Mouse (Mus musculus): ENCODE data around the gene Gm5741.

DNA sequence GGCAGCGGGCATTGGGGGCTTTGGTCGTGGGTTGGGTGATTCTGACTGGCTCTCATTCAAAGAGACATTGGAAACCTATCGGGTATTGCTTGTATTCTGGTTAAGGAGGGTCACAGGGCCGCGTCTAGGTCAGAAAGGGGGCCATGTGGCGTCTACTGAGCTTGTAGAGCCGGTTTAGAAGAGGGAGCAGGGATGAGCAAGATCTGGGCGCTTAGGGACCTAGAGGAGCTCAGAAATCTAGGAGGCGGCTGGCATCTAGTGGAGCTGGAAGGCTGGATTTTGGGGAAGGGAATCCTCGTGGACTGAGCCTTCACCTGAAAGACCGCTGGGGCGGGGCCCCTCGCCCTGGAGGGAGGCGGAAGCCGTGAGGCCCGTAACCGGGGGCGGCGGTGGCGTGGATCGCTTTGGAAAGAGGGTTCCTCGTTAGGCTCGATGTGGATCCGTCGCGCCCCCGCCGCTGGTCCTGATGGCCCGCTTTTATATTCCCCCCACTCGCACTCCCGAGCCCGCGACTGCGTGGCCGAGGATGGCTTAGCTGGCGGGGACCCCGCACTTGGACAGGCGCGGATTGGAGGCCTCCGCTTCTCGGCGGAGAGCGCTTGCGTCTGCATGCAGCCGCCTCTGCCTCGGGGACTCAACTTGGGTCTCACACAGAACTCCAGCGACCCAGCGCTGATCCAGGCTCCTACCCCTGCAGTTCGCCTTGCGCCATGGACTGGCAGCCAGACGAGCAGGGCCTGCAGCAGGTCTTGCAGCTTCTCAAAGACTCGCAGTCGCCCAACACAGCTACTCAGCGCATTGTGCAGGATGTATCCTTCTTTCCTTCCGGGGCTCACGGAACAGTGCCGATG, 29.9 kb downstream of the Gm5741 start:
- TF ChIP-seq CTCF (IDR thresholded peaks at IDR 0.05; ENCODE audit: low read depth) (peak; percentile 19; the same call in 1 of the 2 replicates), EP300 (optimal IDR thresholded peaks at IDR 0.05) (no peak)
